31 mouse cellular contexts compared by ENCODE assay signal in the genomic region with DNA sequence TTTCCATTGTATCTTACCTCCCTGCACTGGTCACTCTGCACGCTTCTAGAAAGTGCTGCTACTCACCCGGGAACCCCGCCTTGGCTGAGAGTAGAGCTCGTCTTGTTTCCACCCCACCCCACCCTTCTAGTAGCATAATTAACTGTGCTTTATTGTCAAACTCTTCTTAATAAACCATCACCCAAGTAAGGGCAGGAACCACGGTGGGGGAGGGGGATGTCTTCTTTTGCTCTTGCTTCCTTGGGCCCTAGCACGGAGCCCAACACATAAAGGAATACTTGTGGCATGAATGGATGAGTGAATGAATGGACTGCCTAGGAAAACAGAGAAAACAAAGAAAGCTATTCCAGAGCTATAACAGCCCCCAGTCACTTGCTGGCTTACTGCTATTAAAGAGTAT. TPM values are rescaled to one million over a fixed set of nuclear protein-coding genes. Genes with fewer than 3 reads are reported as not detected.
DNase-seq lines count a peak whose midpoint lies in the region; ATAC-seq and TF ChIP-seq lines count a peak whose summit lies in the region.
"Had no signal": no experiment of that assay in that cellular context is flagged by ENCODE, and none has a peak within 500 bp of the region (broad histone marks: within the 10 kb centered on the region; RNA-seq: fewer than 3 reads in every experiment).

No protein-coding gene starts in this region.

- peak; percentile 22 for DNase-seq in embryo, embryonic 10.5 days (ENCODE audit: low spot score)
- no peak for DNase-seq in embryo, embryonic 10 days (ENCODE audit: low spot score)
- peak; percentile 56 for DNase-seq in forebrain, embryonic 11.5 days (ENCODE audit: low spot score)
- DNase-seq in hindbrain, postnatal 0 days (ENCODE audit: low spot score): peak; percentile 42
- DNase-seq in neural tube, embryonic 11.5 days (ENCODE audit: low spot score): peak; percentile 42
- DNase-seq: adrenal gland, adult 8-10 months; adrenal gland, postnatal 25 days; cerebellum, adult 18-20 months; cerebellum, adult 9-10 months; cerebellum, postnatal 14 days; forebrain, postnatal 0 days; gastrocnemius, adult 2 months; gastrocnemius, postnatal 14 days; heart, adult 11 months; kidney, adult 11 months had no signal

- H3K36me3 ChIP-seq in forebrain, embryonic 11.5 days (ENCODE audit: control insufficient read depth, insufficient read depth, low read length): no peaks in the 10 kb centered on the region
- no peaks in the 10 kb centered on the region for H3K36me3 ChIP-seq in forebrain, embryonic 16.5 days (ENCODE audit: control insufficient read depth, insufficient read depth)
- no peaks in the 10 kb centered on the region for H3K36me3 ChIP-seq in hindbrain, postnatal 0 days (ENCODE audit: insufficient read depth, low read length)
- H3K36me3 ChIP-seq in hindbrain, embryonic 12.5 days: no peaks in the 10 kb centered on the region
- no peaks in the 10 kb centered on the region for H3K36me3 ChIP-seq in neural tube, embryonic 11.5 days (ENCODE audit: control insufficient read depth, insufficient read depth, low read length)
- no peaks in the 10 kb centered on the region for H3K36me3 ChIP-seq in neural tube, embryonic 15.5 days
- H3K36me3 ChIP-seq: embryonic facial prominence, embryonic 12.5 days; embryonic facial prominence, embryonic 15.5 days; hindbrain, embryonic 15.5 days; intestine, embryonic 15.5 days had no signal

- no peak overlapping the region for H3K27ac ChIP-seq in forebrain, embryonic 11.5 days (ENCODE audit: low read depth, low read length)
- H3K27ac ChIP-seq in forebrain, embryonic 16.5 days (ENCODE audit: low read length): no peak overlapping the region
- no peak overlapping the region for H3K27ac ChIP-seq in hindbrain, postnatal 0 days
- no peak overlapping the region for H3K27ac ChIP-seq in hindbrain, embryonic 12.5 days
- H3K27ac ChIP-seq in neural tube, embryonic 11.5 days (ENCODE audit: low read depth, low read length): no peak overlapping the region
- H3K27ac ChIP-seq in neural tube, embryonic 15.5 days (replicated peaks): no peak overlapping the region
- H3K27ac ChIP-seq: embryonic facial prominence, embryonic 12.5 days; embryonic facial prominence, embryonic 15.5 days; gastrocnemius, adult 2 months; hindbrain, embryonic 15.5 days; intestine, embryonic 15.5 days had no signal

- peak; percentile 46 for ATAC-seq in forebrain, embryonic 11.5 days (replicated peaks; ENCODE audit: low FRiP score)
- no peak for ATAC-seq in forebrain, embryonic 16.5 days
- peak; percentile 21 for ATAC-seq in hindbrain, postnatal 0 days
- ATAC-seq in hindbrain, embryonic 12.5 days (ENCODE audit: low FRiP score): no peak
- no peak for ATAC-seq in neural tube, embryonic 11.5 days (ENCODE audit: insufficient read depth, low FRiP score, low TSS enrichment)
- ATAC-seq in neural tube, embryonic 15.5 days (ENCODE audit: low FRiP score): no peak
- ATAC-seq: activated CD4-positive, CD25-positive, alpha-beta regulatory T cell, adult 4 months; forebrain, postnatal 0 days; intestine, embryonic 15.5 days had no signal

- H3K4me1 ChIP-seq in forebrain, embryonic 11.5 days (replicated peaks; ENCODE audit: control insufficient read depth, insufficient read depth, low read length): peaks cover 9% of the 10 kb centered on the region; the same call in 1 of the 2 replicates
- peaks cover 7% of the 10 kb centered on the region; the same call in 1 of the 2 replicates for H3K4me1 ChIP-seq in forebrain, embryonic 16.5 days (replicated peaks; ENCODE audit: control insufficient read depth, insufficient read depth, low read length)
- 0 out of 2 replicates have a peak, but pooled peaks cover 6% of the 10 kb centered on the region for H3K4me1 ChIP-seq in hindbrain, postnatal 0 days (ENCODE audit: insufficient read depth, low read length)
- peaks cover 4% of the 10 kb centered on the region for H3K4me1 ChIP-seq in hindbrain, embryonic 12.5 days
- no peaks in the 10 kb centered on the region for H3K4me1 ChIP-seq in neural tube, embryonic 11.5 days (ENCODE audit: control insufficient read depth, insufficient read depth, low read length)
- H3K4me1 ChIP-seq in neural tube, embryonic 15.5 days: peaks cover 5% of the 10 kb centered on the region
- H3K4me1 ChIP-seq: embryonic facial prominence, embryonic 12.5 days; embryonic facial prominence, embryonic 15.5 days had no signal

- no peaks in the 10 kb centered on the region for H3K9me3 ChIP-seq in forebrain, embryonic 11.5 days (ENCODE audit: control insufficient read depth, low read length)
- no peaks in the 10 kb centered on the region for H3K9me3 ChIP-seq in forebrain, embryonic 16.5 days (ENCODE audit: control insufficient read depth, low read length)
- no peaks in the 10 kb centered on the region for H3K9me3 ChIP-seq in hindbrain, postnatal 0 days (ENCODE audit: low read length)
- H3K9me3 ChIP-seq in hindbrain, embryonic 12.5 days (replicated peaks): no peaks in the 10 kb centered on the region
- no peaks in the 10 kb centered on the region for H3K9me3 ChIP-seq in neural tube, embryonic 11.5 days (ENCODE audit: control insufficient read depth, low read length)
- H3K9me3 ChIP-seq in neural tube, embryonic 15.5 days (replicated peaks): no peaks in the 10 kb centered on the region
- H3K9me3 ChIP-seq: embryonic facial prominence, embryonic 12.5 days; embryonic facial prominence, embryonic 15.5 days; hindbrain, embryonic 15.5 days; intestine, embryonic 15.5 days had no signal

- 37% methylated on average over 6 of the region's 6 CpGs for WGBS in forebrain, embryonic 11.5 days
- WGBS in forebrain, embryonic 16.5 days: 11% methylated on average over 6 of the region's 6 CpGs
- 34% methylated on average over 6 of the region's 6 CpGs for WGBS in hindbrain, postnatal 0 days
- 46% methylated on average over 6 of the region's 6 CpGs for WGBS in hindbrain, embryonic 12.5 days
- WGBS in neural tube, embryonic 11.5 days: 44% methylated on average over 6 of the region's 6 CpGs
- 28% methylated on average over 6 of the region's 6 CpGs for WGBS in neural tube, embryonic 15.5 days

- H3K9ac ChIP-seq in forebrain, embryonic 11.5 days (ENCODE audit: low read length): no peak overlapping the region
- no peak overlapping the region for H3K9ac ChIP-seq in forebrain, embryonic 16.5 days (replicated peaks; ENCODE audit: low read depth, low read length)
- H3K9ac ChIP-seq in hindbrain, postnatal 0 days (replicated peaks; ENCODE audit: low read length): no peak overlapping the region
- H3K9ac ChIP-seq in hindbrain, embryonic 12.5 days: no peak overlapping the region
- H3K9ac ChIP-seq in neural tube, embryonic 11.5 days (ENCODE audit: low read length): no peak overlapping the region
- H3K9ac ChIP-seq in neural tube, embryonic 15.5 days (replicated peaks): no peak overlapping the region
- H3K9ac ChIP-seq: embryonic facial prominence, embryonic 12.5 days; embryonic facial prominence, embryonic 15.5 days; forebrain, postnatal 0 days; hindbrain, embryonic 15.5 days; intestine, embryonic 15.5 days had no signal

- no peak overlapping the region for H3K4me2 ChIP-seq in forebrain, embryonic 11.5 days (ENCODE audit: low read depth, low read length, severe bottlenecking)
- H3K4me2 ChIP-seq in forebrain, embryonic 16.5 days (ENCODE audit: low read length): no peak overlapping the region
- no peak overlapping the region for H3K4me2 ChIP-seq in hindbrain, postnatal 0 days (ENCODE audit: low read depth, low read length)
- H3K4me2 ChIP-seq in hindbrain, embryonic 12.5 days (replicated peaks): no peak overlapping the region
- no peak overlapping the region for H3K4me2 ChIP-seq in neural tube, embryonic 11.5 days (ENCODE audit: low read depth)
- H3K4me2 ChIP-seq in neural tube, embryonic 15.5 days: no peak overlapping the region
- H3K4me2 ChIP-seq: embryonic facial prominence, embryonic 12.5 days; embryonic facial prominence, embryonic 15.5 days; heart, embryonic 11.5 days; hindbrain, embryonic 15.5 days; intestine, embryonic 15.5 days had no signal

- H3K4me3 ChIP-seq in forebrain, embryonic 11.5 days (ENCODE audit: low read depth, low read length): no peak overlapping the region
- H3K4me3 ChIP-seq in forebrain, embryonic 16.5 days (replicated peaks; ENCODE audit: low read length): no peak overlapping the region
- no peak overlapping the region for H3K4me3 ChIP-seq in hindbrain, postnatal 0 days (ENCODE audit: low read length)
- no peak overlapping the region for H3K4me3 ChIP-seq in hindbrain, embryonic 12.5 days
- H3K4me3 ChIP-seq in neural tube, embryonic 11.5 days (ENCODE audit: low read depth, low read length): no peak overlapping the region
- H3K4me3 ChIP-seq in neural tube, embryonic 15.5 days (replicated peaks): no peak overlapping the region
- H3K4me3 ChIP-seq: embryonic facial prominence, embryonic 12.5 days; embryonic facial prominence, embryonic 15.5 days; gastrocnemius, adult 2 months; hindbrain, embryonic 15.5 days; intestine, embryonic 15.5 days had no signal

- H3K27me3 ChIP-seq in forebrain, embryonic 11.5 days (ENCODE audit: control insufficient read depth, insufficient read depth, low read length): peaks cover 12% of the 10 kb centered on the region; the same call in 1 of the 2 replicates
- no peaks in the 10 kb centered on the region for H3K27me3 ChIP-seq in forebrain, embryonic 16.5 days (replicated peaks; ENCODE audit: control insufficient read depth, insufficient read depth, low read length)
- H3K27me3 ChIP-seq in hindbrain, postnatal 0 days (ENCODE audit: insufficient read depth, low read length): no peaks in the 10 kb centered on the region
- H3K27me3 ChIP-seq in hindbrain, embryonic 12.5 days: peaks cover 38% of the 10 kb centered on the region
- H3K27me3 ChIP-seq in neural tube, embryonic 11.5 days (ENCODE audit: control insufficient read depth, insufficient read depth, low read length): peaks cover 8% of the 10 kb centered on the region
- H3K27me3 ChIP-seq in neural tube, embryonic 15.5 days (replicated peaks): peaks cover 3% of the 10 kb centered on the region; the same call in 1 of the 2 replicates
- H3K27me3 ChIP-seq: hindbrain, embryonic 15.5 days had no signal

- TF ChIP-seq CTCF in hindbrain, postnatal 0 days (IDR thresholded peaks at IDR 0.05; ENCODE audit: low read depth): no peak

RNA-seq across cellular contexts. Expression of a gene that starts 6.5 kb away (rescaled TPM):
- polyA plus RNA-seq in forebrain, embryonic 11.5 days (2014; fragmentation: Nextera tagmentation; extraction: Ambion mirVana): 1.3 and 1.6 TPM in 2 replicates
- 7.6 and 11.2 TPM in 2 replicates for polyA plus RNA-seq in forebrain, embryonic 16.5 days (2015; fragmentation: Nextera tagmentation; extraction: Ambion mirVana)
- 41.3 and 52.8 TPM in 2 replicates for total RNA-seq in hindbrain, postnatal 0 days (2014; rRNA removed)
- 8.2 and 8.4 TPM in 2 replicates for polyA plus RNA-seq in hindbrain, postnatal 0 days (2015; fragmentation: Nextera tagmentation; extraction: Ambion mirVana)
- 4.9 and 5.4 TPM in 2 replicates for polyA plus RNA-seq in hindbrain, embryonic 12.5 days (2016; fragmentation: Nextera tagmentation; extraction: Ambion mirVana)
- polyA plus RNA-seq in neural tube, embryonic 11.5 days (2014; fragmentation: Nextera tagmentation; extraction: Ambion mirVana): 1.1 and 1.4 TPM in 2 replicates
- polyA plus RNA-seq in neural tube, embryonic 15.5 days (2015; fragmentation: Nextera tagmentation; extraction: Ambion mirVana): 10.2 and 12.7 TPM in 2 replicates
- total RNA-seq: gastrocnemius, adult 2 months; hematopoietic stem cell, adult 5-6 weeks had no signal

RNA-seq across cellular contexts. Expression of a gene that starts 10.4 kb away (rescaled TPM):
- polyA plus RNA-seq in forebrain, embryonic 11.5 days (2014; fragmentation: Nextera tagmentation; extraction: Ambion mirVana): 0.13 and 0.27 TPM in 2 replicates
- polyA plus RNA-seq in forebrain, embryonic 16.5 days (2015; fragmentation: Nextera tagmentation; extraction: Ambion mirVana): 0.37 and 0.58 TPM in 2 replicates
- total RNA-seq in hindbrain, postnatal 0 days (2014; rRNA removed): 3.0 and 3.8 TPM in 2 replicates
- polyA plus RNA-seq in hindbrain, postnatal 0 days (2015; fragmentation: Nextera tagmentation; extraction: Ambion mirVana): 2.0 and 2.4 TPM in 2 replicates
- polyA plus RNA-seq in hindbrain, embryonic 12.5 days (2016; fragmentation: Nextera tagmentation; extraction: Ambion mirVana): 0.53 and 0.55 TPM in 2 replicates
- polyA plus RNA-seq in neural tube, embryonic 11.5 days (2014; fragmentation: Nextera tagmentation; extraction: Ambion mirVana): 0.48 and 0.50 TPM in 2 replicates
- 1.4 and 2.0 TPM in 2 replicates for polyA plus RNA-seq in neural tube, embryonic 15.5 days (2015; fragmentation: Nextera tagmentation; extraction: Ambion mirVana)
- total RNA-seq: adrenal gland, postnatal 25 days; ES-E14; gastrocnemius, adult 2 months; gastrocnemius, postnatal 14 days; gastrocnemius, postnatal 4 days; heart, adult 8-10 months; heart, postnatal 25 days; hematopoietic stem cell, adult 5-6 weeks had no signal
- polyA plus RNA-seq: activated CD4-positive, CD25-positive, alpha-beta regulatory T cell, adult 4 months; embryonic facial prominence, embryonic 15.5 days; heart, embryonic 11.5 days; heart, embryonic 14.5 days; heart, postnatal 0 days; intestine, embryonic 15.5 days had no signal

Comparison
In these comparisons a context has a peak if more than half of its experiments do, and no peak if none do; other contexts are left out.
1. ATAC-seq: peak in forebrain, embryonic 11.5 days (single experiment) and hindbrain, postnatal 0 days (single experiment); none in forebrain, embryonic 16.5 days (single experiment), hindbrain, embryonic 12.5 days (single experiment), neural tube, embryonic 11.5 days (single experiment) and neural tube, embryonic 15.5 days (single experiment).